Mouse (Mus musculus) cerebellum, adult 2 months (tissue): Measurements from ENCODE around the gene Zdhhc12.

Experiments used
- CTCF ChIP-seq: fragments of 200-500 bp; IDR thresholded peaks from 2 replicates; pipeline ENCODE4 v1.5.1; 2011; ENCODE audit warnings: low read depth, mild to moderate bottlenecking, control low read depth, low read length, moderate library complexity, borderline replicate concordance; ENCODE audit not compliant: insufficient read depth
- POLR2A ChIP-seq: fragments of 200-500 bp; IDR thresholded peaks from 2 replicates; pipeline ENCODE4 v1.6.1; 2011; ENCODE audit warnings: low read length, control low read depth, borderline replicate concordance; ENCODE audit not compliant: insufficient read depth

DNA sequence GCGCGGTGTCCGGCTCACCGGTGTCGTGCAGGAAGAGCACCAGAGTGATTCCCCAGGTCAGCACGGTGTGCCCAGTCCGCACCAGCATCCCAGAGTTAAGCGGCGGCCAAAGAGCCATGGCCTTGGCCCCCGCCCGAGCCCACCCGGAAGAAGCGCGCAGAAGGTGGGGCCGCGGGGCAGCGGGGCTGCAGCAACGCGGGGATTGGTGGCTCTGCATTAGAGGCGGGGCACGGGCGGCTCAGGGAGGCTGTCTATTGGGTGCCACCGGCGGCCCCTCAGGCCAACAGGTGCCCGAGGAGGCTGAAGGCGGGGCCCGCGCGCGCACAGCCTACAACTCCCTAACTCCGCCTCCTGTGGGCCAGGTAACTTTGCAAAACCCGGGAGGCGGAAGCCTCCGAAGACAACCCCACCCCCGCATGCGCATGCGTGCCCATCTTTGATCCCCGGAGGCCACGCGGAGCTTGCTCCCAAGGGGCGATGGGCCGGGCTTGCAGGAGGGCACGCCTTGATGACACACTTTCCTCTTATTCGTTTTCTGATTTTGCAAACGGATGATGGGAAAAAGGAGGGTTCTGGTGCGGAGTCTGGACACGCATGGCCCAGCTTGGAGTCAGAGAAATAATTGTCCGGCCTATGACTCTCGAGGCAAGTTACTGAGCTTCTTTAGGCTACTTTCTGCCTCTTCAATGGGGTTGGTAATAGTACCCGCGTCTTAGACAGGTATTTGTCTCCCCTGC, at the start of gene Zdhhc12:
- TF ChIP-seq CTCF = no peak
- TF ChIP-seq POLR2A = peak; percentile 32; the same call in 1 of the 2 replicates
